Mouse (Mus musculus): Measurements from ENCODE around the gene Spib.

The Spib gene

GRCm38 (mm10) chr7:44548497-44549087 lies 16.7 kb upstream of the Spib start, which contains the start of gene Pold1:
Gene Pold1, minus strand, starts transcription at chr7:44548849.
- DNase-seq (ENCODE audit: low read depth, low spot score) = peak; percentile 100

DNA sequence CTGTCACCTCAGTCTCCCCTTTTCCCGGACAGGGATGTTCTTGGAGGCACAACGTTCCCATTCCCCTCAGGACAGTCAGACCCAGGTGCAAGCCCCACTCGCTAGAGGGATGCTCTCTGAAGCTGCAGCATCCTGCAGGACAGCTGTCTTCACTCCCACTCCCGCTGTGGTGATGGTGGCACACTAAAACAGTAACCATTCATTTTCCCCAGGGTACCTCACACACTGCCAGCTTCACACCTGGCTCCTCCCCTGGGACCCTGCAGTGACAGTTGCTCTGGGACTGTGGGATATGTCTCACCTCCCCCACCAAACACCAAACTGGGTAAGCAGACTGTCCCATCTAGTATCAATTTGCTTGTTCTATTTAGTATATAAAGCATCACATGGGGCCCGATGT lies 15.9 kb upstream of the Spib start:
- peak; percentile 67 for DNase-seq (ENCODE audit: low read depth, low spot score)

DNA sequence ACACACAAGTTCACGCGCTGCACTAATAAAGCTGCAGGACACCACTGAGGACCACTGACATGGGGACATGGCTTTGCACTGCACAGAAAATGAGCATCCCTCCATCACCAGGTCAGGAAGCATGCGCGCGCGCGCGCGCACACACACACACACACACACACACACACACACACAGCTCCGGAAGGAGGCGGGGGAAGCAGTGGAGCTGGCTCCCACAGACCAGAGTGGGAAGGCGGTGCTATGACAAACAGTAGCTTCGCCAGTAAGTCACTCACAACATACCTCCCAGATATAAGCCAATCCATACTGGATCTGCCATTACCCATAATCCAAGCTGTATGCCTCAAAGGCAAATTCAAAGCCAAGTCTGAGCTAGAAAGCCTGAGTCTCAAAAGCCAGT lies 15.2 kb upstream of the Spib start:
- no peak for DNase-seq (ENCODE audit: low read depth, low spot score)

- peak; percentile 56 for DNase-seq (ENCODE audit: low read depth, low spot score)
These were observed 14.4 kb upstream of the Spib start for GRCm38 (mm10) chr7:44546274-44546673.

GRCm38 (mm10) chr7:44543071-44543470 lies 11.2 kb upstream of the Spib start:
- no peak for DNase-seq (ENCODE audit: low read depth, low spot score)

DNA sequence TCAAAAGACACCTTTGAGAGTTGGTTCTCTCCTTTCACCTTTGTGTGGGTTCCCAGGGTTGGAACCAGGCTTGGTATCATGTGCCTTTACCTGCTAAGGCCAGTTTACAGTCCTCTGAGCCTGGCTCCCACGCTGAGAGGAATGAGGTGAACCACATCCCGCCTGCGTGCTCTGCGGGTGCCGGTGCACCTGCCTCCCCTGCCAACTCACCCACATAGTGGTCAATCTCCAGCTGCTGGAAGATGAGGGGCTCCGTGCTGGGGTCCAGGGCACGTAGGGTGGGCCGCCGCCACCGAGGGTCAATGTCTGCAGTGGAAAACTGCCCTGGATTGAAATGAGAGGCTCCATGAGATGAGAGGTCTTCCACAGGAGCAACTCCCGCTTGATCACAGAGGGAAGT lies 10.7 kb upstream of the Spib start:
- DNase-seq (ENCODE audit: low read depth, low spot score) = no peak

DNA sequence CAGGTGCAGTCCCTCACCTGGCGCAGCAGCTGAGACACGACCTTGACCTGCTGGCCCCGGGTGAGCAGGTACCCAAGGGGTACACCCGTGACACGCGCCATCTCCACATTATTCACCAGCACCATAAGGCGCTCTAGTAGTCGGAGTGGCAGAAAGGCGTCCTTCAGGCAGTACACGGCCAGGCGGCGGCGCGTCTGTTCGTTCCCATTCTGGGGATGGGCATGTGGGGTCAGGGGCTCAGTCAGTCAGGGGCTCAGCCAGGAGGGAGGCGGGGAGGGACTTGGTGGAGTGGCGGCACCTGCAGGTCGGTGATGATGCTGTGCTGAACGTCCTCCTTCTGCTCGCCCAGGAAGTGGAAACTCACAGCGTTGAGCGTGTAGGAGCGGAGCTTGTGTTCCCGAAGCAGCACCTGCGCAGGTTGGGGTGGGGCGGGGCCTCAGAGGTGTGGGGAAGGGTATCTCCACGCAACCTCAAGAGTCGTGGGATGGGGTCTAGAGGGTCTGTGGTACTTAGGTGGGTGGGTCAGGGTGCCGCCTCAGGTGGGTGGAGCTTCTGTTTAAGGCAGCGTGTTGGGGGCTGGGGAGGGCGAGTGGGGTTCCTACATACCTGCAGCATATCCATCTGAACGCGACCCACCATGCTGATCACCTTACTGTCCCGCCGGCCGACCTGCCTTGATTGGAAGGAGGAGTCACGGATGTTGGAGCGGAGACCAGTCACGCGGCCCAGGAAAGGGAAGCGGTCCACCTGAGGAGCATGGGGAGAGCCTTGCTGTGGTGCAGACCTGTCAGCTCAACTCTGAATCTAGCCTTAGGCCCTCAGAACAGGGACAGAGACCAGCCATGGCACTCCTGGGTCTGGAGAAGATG lies 7.1 kb upstream of the Spib start:
- DNase-seq (ENCODE audit: low read depth, low spot score) = no peak

DNA sequence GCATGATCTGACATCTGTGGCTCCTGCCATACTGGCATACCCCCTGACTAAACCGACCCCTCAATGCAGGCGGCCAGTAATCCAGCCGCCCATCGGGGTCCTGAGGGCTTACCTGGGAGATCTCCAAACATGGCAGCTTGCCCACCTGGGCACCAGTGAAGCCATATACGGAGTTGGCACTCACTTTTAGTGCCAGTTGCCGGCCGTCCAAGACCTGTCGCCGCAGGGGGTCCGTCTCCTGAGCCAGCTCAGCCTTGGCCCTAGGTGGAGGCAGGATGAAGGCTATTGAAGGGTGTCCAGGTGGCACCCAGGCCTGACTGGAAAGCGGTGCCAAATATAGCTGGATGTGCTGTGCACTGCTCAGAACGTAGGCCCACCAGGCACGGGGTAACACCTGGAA lies 5.6 kb upstream of the Spib start:
- no peak for DNase-seq (ENCODE audit: low read depth, low spot score)

DNA sequence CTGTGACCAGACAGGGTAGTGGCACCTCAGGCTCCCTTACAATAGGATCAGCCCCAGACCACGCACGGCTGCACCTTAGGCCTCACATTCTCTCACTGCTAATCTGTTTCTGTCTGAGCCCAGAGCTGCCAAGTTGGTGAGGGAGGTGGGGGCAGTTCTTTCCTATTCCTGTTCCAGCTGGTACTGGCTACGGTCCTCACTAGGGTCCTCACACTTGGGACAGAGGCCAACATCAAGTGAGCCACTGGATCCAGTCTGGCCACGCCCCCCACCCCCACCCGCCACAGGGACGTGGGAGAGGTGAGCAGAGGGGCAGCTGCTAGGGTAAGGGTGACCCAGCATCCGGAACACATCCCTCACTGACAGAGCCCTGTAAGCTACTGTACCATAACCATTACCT lies 5.1 kb upstream of the Spib start:
- DNase-seq (ENCODE audit: low read depth, low spot score) = no peak

GRCm38 (mm10) chr7:44536590-44536968 lies 4.7 kb upstream of the Spib start:
- DNase-seq (ENCODE audit: low read depth, low spot score) = no peak

DNA sequence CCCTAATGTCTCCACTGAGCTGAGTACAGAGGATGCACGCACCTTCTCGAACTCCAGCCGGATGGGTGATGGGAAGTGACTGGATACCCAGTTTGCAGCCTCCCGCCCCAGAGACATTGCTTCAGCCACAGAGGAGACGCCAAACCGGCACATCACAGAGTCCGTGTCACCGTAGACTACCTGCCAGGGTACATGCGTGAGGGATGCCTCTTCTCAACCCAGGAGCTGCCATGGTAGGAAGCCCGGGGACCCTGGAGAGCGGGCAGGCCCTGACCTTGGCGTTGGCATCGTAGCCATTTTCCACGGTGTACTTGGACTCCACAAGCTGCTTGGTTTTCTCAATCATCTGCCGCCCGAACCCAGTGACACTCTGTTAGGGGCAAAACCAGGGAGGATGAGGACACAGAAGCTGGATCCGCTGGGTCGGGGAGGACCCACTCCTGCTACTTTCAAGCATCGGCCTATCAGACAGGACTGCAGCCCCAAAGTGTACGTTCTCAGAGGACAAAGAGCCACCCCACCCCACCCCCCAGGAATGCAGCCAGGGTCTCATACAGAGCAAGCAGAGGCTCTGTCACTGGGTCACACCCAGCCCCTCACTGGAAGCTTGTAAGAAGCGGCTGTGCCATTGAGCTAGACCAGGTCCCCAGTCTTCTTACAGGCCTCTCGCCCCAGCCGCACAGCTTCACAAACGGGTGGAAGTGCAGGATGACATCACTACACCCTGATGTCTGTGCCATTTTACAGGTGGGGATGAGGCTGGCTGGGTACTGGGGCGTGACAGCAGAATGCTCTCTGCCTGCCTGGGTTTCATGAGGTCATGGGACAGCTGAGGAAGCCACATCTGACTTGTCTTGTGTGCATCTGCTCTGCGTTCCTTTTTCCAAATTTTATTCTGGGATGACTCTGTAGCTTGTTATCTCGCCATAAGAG lies 4.1 kb upstream of the Spib start:
- peak; percentile 69 for DNase-seq (ENCODE audit: low read depth, low spot score)

DNA sequence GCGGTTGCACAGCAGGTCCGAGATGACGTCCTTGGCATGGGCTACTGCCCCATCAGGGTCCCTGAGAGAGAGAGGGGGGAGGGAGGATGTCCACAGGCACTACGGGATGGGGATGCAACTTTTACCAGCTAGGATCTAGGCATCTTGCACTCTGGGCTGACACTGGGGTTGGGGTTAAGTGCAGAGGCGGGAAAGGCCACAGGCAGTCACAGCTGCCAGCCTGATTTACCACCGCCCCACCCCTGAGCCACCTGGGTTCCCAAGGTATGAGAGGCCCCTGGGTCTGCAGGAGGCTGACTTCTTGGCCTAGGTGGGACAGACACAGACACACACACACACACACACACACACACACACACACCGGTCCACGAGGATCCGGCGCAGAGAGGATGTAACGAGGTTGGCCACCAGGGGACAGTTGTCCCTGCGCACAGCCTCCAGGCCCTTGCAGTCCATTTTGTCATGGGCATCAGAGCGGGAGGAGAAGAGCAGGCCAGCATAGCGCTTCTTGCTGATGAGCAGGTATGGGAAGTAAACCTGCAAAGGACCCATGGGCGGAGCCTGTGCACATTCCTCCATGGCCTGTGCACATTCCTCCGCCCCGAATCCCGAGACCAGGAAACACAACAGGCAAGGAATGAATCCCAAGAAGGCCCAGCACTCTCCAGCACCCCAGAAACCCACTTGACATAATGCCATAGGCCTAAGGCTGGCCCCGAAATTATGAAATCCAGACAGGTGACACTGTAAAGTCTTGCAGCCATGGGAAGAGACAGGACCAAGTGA lies 3.0 kb upstream of the Spib start:
- DNase-seq (ENCODE audit: low read depth, low spot score) = peak; percentile 78

DNA sequence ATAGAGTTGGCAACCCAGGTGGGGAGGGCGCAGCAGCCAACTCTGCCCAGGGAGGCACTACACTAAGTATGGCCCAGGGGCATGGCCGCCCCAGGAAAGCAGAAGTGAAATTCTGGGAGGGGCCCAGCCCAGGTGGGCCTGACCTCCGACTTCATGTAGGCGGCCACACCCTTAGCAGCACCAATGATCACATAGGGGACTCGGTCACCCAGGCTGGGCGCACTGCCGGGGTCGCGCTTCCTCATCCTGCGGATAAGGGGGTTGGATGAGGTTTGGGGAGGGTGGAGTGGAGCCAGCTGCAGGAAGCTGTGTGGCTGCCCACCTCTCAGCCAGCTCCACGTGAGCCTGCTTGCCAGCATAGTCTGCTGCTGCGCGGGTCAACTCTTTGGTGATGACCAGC lies 2.4 kb upstream of the Spib start:
- DNase-seq (ENCODE audit: low read depth, low spot score) = peak; percentile 97

DNA sequence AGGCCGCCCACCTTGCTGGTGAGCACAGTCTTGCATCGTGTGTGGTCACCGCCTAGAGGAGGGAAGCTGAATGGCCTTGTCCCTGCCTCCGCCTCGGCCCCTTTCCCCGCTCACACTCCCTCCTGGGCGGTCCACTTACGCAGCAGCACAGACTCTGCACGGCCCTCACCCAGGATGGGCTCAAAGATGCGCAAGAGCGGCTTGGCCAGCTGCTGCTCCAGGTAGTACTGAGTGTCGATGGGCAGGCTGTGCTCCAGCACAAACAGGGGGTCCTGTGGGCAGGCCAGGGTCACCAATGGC lies 1.8 kb upstream of the Spib start:
- DNase-seq (ENCODE audit: low read depth, low spot score) = no peak

- DNase-seq (ENCODE audit: low read depth, low spot score) = peak; percentile 88
These were observed 1.3 kb upstream of the Spib start for GRCm38 (mm10) chr7:44532918-44533745.

GRCm38 (mm10) chr7:44531207-44531606 lies 664 bp downstream of the Spib start:
- DNase-seq (ENCODE audit: low read depth, low spot score) = peak; percentile 97

GRCm38 (mm10) chr7:44530507-44530906 lies 1.4 kb downstream of the Spib start:
- no peak for DNase-seq (ENCODE audit: low read depth, low spot score)

DNA sequence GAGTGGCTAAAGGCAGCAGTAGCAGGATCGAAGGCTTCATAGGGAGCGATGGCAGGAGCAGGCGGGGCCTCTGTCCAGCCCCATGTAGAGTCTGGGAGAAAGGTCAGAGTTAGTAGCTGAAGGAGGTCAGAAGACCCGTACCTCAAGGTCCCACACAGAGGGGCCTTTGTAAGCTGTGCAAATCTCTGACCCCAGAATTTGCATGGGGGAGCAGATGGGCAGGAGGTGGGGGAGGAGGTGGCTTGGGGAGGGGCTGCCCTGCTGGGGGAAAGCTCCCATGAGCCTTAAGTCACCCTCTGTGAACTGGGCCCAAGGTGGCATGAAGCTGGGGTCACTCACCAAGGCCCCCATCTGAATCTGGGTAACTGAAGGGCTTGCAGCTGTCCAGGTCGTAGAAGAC lies 2.4 kb downstream of the Spib start:
- DNase-seq (ENCODE audit: low read depth, low spot score) = peak; percentile 92

DNA sequence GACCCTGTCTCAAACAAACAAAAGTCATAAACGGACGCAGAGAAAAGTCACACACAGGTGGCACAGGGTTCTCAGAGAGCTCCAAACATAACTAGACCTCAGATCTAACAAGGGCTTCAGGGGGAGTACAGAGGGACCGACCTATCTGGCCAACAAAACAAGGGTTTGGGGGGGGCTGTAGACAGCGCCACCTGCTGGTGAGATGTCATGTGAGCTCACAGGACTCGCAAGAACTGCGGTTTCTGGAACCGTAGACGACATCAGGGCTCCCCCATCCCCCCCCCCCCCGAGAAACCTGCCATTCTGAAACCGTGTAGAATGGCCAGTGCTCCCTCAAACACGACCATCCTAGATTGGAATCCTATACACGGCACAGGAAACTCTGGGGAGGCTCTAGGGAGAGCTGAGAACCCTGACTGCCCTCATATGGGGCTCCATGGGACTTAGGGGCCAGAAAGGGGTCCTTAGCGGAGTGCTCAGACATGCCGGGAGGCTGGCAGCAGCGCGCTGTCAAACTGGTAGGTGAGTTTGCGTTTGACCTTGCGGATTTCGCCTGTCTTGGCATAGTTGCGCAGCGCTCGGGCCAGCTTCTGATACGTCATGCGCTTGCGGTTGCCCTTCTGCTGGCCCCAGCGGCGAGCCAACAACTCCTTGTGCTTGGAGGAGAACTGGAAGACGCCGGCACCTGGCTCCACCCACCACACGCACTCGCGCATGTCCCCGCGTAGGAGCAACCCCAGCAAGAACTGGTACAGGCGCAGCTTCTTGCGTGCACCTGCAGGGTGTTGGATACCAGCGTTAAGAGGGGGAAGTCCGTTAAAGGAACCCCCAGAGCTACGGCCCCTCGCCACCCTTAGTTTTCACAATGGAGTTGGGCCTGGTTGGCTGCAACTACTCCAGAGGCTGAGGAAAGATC lies 4.1 kb downstream of the Spib start:
- DNase-seq (ENCODE audit: low read depth, low spot score) = peak; percentile 94

Data from A20 (cell line).